Mouse (Mus musculus): Measurements from ENCODE around the gene Lbhd1.

DNA sequence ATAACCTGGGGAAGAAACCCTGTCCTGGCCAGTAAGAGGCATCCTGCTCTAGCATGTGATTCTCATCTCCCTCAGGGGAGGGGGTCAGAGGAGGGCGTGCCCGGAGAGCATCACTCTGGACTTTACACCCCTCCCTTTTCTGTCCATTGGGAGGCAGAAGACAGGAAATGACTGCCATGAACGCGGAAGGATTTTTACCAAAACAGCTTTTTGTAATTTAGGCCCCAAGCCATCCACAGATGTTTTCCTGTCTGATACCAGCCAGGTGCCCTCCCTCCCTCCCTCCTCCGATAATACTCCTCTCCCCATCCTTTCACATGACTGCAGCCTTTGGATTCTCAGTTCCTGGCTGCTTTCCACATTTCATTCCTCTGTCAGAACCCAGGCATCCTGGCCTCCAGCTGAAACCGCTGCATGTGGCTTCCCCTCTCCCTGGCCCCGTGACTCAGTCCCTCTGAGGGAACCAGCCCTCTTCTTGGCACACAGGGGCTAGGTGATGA lies 33.1 kb upstream of the Lbhd1 start, which contains the start of gene Lrrn4cl:
- TF ChIP-seq CTCF (IDR thresholded peaks at IDR 0.05; ENCODE audit: low read depth) (peak; percentile 27), EP300 (optimal IDR thresholded peaks at IDR 0.05) (no peak)
